Mouse (Mus musculus) testis, postnatal 10 days (tissue): ENCODE measurements around the gene S1pr3.

Source experiments
- DNase-seq: peaks from one replicate; pipeline ENCODE4 v3.0.0; 2021; ENCODE audit warnings: low spot score

S1pr3 gene

DNA sequence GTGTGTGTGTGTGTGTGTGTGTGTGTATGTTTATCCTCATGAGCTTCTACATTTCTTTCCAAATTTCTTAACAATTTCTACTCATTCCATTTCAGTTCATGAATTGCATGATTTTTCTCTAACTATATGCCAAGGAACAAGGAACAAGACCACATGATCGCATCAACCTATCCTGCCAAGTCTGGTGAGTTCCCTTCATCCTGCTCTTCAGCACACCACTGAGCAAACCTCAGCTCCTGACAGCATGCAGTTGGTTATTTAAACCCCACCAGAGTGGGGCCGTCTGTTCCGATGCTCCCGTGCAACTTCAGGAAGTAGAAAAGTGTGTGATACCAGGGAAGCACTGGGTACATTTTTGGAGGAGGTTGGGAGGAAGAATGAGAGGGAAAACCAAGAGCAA lies 38.1 kb downstream of the S1pr3 start:
- DNase-seq: no peak

GRCm38 (mm10) chr13:51456190-51456878 lies 47.9 kb downstream of the S1pr3 start:
- DNase-seq: no peak

GRCm38 (mm10) chr13:51464294-51464693 lies 55.9 kb downstream of the S1pr3 start:
- no peak for DNase-seq

DNA sequence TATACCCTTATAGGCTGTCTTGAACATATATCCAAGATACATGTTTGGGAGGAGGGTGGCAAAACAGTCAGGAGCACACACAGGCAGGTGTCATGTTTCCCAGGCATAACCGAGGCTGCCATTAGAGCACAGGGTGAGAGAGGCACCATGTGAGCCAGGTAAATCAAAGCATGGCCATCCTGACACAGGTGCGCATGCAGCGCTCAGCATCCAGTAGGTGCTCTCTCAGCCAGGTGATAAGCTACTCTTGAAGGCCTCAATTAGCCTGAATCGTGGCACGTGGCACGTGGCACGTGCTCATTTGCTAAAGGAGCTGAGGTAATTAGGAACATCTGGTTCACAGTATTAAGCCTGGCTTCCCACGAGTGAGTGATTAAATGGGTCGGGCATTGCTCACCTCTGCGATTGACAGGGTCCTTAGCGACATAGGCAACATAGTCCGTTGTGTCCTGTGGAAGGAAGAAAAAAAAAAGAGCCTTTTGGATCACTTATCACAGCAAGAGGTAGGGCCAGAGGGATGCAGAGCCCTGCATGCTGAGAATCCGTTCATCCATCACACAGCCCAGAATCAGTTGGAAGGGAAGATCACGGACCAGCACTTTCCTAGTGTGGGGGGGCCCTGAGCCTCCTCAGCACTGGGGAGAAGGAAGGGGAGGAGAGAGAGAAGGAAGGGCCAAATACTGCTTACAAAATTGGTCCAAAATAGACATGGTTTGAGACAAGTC lies 57.8 kb downstream of the S1pr3 start:
- DNase-seq: no peak

- DNase-seq: peak; percentile 36
These were observed 60.3 kb downstream of the S1pr3 start for GRCm38 (mm10) chr13:51468697-51469250.
